Mouse (Mus musculus): ENCODE data around the gene Nr5a1.

- TF ChIP-seq CTCF (IDR thresholded peaks at IDR 0.05; ENCODE audit: low read depth): peak; percentile 31; the same call in 1 of the 2 replicates
- TF ChIP-seq EP300 (IDR thresholded peaks at IDR 0.05; ENCODE audit: low read depth): no peak
Observed at GRCm38 (mm10) chr2:38668802-38669580, 45.4 kb downstream of the Nr5a1 start.
